Mouse (Mus musculus) hindbrain, embryonic 10.5 days (tissue): ENCODE data around the gene Bag5. TPM values are rescaled to one million over a fixed set of nuclear protein-coding genes. Genes with fewer than 3 reads are reported as not detected.

Experiments used
- DNase-seq: peaks from one replicate; pipeline ENCODE4 v3.0.0-alpha.2; 2017; ENCODE audit warnings: low spot score
- H3K27ac ChIP-seq: fragments of 300-500 bp; sonication (generic); 2 replicates; pipeline ENCODE4 v1.5.1; 2016; ENCODE audit warnings: mild to moderate bottlenecking, moderate library complexity
- H3K27me3 ChIP-seq: fragments of 300-500 bp; sonication (generic); 2 replicates; pipeline ENCODE4 v1.6.1; 2016; ENCODE audit warnings: mild to moderate bottlenecking; ENCODE audit not compliant: poor library complexity, insufficient read depth, severe bottlenecking
- H3K36me3 ChIP-seq: fragments of 300-500 bp; sonication (generic); 2 replicates; pipeline ENCODE4 v1.6.1; 2016; ENCODE audit warnings: mild to moderate bottlenecking, moderate library complexity
- H3K4me1 ChIP-seq: fragments of 300-500 bp; sonication (generic); replicated peaks from 2 replicates; pipeline ENCODE4 v1.6.1; 2016; ENCODE audit warnings: mild to moderate bottlenecking
- H3K4me3 ChIP-seq: fragments of 300-500 bp; sonication (generic); 2 replicates; pipeline ENCODE4 v1.5.1; 2016; ENCODE audit warnings: mild to moderate bottlenecking, moderate library complexity
- H3K9me3 ChIP-seq: fragments of 300-500 bp; sonication (generic); 2 replicates; pipeline ENCODE4 v1.6.1; 2016; ENCODE audit warnings: mild to moderate bottlenecking, moderate library complexity
- WGBS: fragments of 180-500 bp; shearing (Covaris S2); methylation state at CpG from one replicate; pipeline ENCODE4 v1.1.7; 2016; 5-methylcytosine and 5-hydroxymethylcytosine counted together
- polyA plus RNA-seq: library from polyadenylated mRNA; unstranded; fragments of >200 nt; fragmentation: Nextera tagmentation; extraction: Ambion mirVana; gene quantifications from 2 replicates; pipeline ENCODE4 v1.2.1, GENCODE M21; 2016

The Bag5 gene
- polyA plus RNA-seq, 1 experiment from 2014 or later: 53.6 TPM

- no peak for DNase-seq
- Histone ChIP-seq H3K9me3 (no peaks in the 10 kb centered on the region), H3K4me1 (peaks cover 22% of the 10 kb centered on the region), H3K27me3 (no peaks in the 10 kb centered on the region), H3K4me3 (no peak overlapping the region), H3K36me3 (peaks cover 43% of the 10 kb centered on the region), H3K27ac (peak overlapping the region; percentile 4; the same call in 1 of the 2 replicates)
- 78% methylated on average over 15 of the region's 15 CpGs for WGBS
Measured at GRCm38 (mm10) chr12:111705186-111705973, 7.7 kb downstream of the Bag5 start.

- Histone ChIP-seq H3K27me3 (no peaks in the 10 kb centered on the region), H3K27ac (0 out of 2 replicates have a peak overlapping the region, but pooled peaks have one; percentile 23), H3K4me3 (no peak overlapping the region), H3K4me1 (peaks cover 30% of the 10 kb centered on the region), H3K36me3 (peaks cover 36% of the 10 kb centered on the region), H3K9me3 (no peaks in the 10 kb centered on the region)
- DNase-seq: no peak
- 63% methylated on average over 9 of the region's 9 CpGs for WGBS
Measured at GRCm38 (mm10) chr12:111704609-111705008, 8.4 kb downstream of the Bag5 start.

GRCm38 (mm10) chr12:111703301-111703700 lies 9.8 kb downstream of the Bag5 start:
- H3K36me3 ChIP-seq: peaks cover 23% of the 10 kb centered on the region
- no peaks in the 10 kb centered on the region for H3K27me3 ChIP-seq
- H3K4me3 ChIP-seq: no peak overlapping the region
- 91% methylated on average over 3 of the region's 3 CpGs for WGBS
- H3K9me3 ChIP-seq: no peaks in the 10 kb centered on the region
- DNase-seq: no peak
- H3K27ac ChIP-seq: no peak overlapping the region
- H3K4me1 ChIP-seq: peaks cover 36% of the 10 kb centered on the region

- peak overlapping the region; percentile 54; the same call in 1 of the 2 replicates for H3K27ac ChIP-seq
- WGBS: 68% methylated on average over 9 of the region's 9 CpGs
- no peaks in the 10 kb centered on the region for H3K9me3 ChIP-seq
Measured at GRCm38 (mm10) chr12:111700920-111701458, 12.1 kb downstream of the Bag5 start.

GRCm38 (mm10) chr12:111699542-111699941 lies 13.5 kb downstream of the Bag5 start:
- no peaks in the 10 kb centered on the region for H3K9me3 ChIP-seq
- H3K27me3 ChIP-seq: no peaks in the 10 kb centered on the region
- no peaks in the 10 kb centered on the region for H3K36me3 ChIP-seq
- no peak for DNase-seq
- no peak overlapping the region for H3K4me3 ChIP-seq
- WGBS: 88% methylated on average over 4 of the region's 4 CpGs
- H3K4me1 ChIP-seq: peaks cover 55% of the 10 kb centered on the region
- peak overlapping the region; percentile 9 for H3K27ac ChIP-seq

More at GRCm38 (mm10) chr12:111700920-111701458, 12.1 kb downstream of the Bag5 start:
- H3K27me3 ChIP-seq: no peaks in the 10 kb centered on the region
- peaks cover 53% of the 10 kb centered on the region for H3K4me1 ChIP-seq
- DNase-seq: no peak
- peaks cover 2% of the 10 kb centered on the region for H3K36me3 ChIP-seq
- H3K4me3 ChIP-seq: no peak overlapping the region

- Histone ChIP-seq H3K4me3 (no peak overlapping the region), H3K4me1 (peaks cover 63% of the 10 kb centered on the region), H3K27me3 (no peaks in the 10 kb centered on the region), H3K9me3 (no peaks in the 10 kb centered on the region), H3K36me3 (no peaks in the 10 kb centered on the region), H3K27ac (peak overlapping the region; percentile 71)
- 82% methylated on average over 6 of the region's 6 CpGs for WGBS
- no peak for DNase-seq
Measured at GRCm38 (mm10) chr12:111698346-111698913, 14.6 kb downstream of the Bag5 start.

DNA sequence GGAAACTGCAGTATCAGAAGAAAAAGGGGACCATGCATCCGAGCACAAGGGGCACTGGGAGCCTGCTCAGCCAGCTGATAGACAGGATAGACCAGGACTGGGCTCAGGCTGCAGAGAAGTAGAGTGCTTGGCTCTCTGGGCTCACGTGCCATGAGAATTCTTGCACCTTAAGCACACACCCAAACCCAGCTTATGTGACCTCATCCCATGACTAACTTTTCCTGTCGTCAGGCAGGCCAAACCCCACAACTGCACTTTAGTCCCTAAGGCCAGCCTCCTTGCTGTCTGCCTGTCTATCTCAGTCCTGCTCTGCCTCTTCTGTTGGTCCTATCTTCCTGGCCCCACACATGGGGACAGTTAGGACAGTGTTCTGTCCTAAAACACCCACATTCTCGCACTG lies 15.3 kb downstream of the Bag5 start:
- Histone ChIP-seq H3K9me3 (no peaks in the 10 kb centered on the region), H3K4me1 (peaks cover 70% of the 10 kb centered on the region), H3K27me3 (no peaks in the 10 kb centered on the region), H3K4me3 (no peak overlapping the region), H3K36me3 (no peaks in the 10 kb centered on the region), H3K27ac (peak overlapping the region; percentile 71)
- no peak for DNase-seq
- 72% methylated on average over 4 of the region's 4 CpGs for WGBS

GRCm38 (mm10) chr12:111696239-111696638 lies 16.8 kb downstream of the Bag5 start:
- H3K4me3 ChIP-seq: no peak overlapping the region; the same call in 1 of the 2 replicates
- H3K4me1 ChIP-seq: peaks cover 85% of the 10 kb centered on the region
- no peaks in the 10 kb centered on the region for H3K27me3 ChIP-seq
- WGBS: 24% methylated on average over 6 of the region's 6 CpGs
- peak overlapping the region; percentile 98 for H3K27ac ChIP-seq
- no peaks in the 10 kb centered on the region for H3K9me3 ChIP-seq
- no peaks in the 10 kb centered on the region for H3K36me3 ChIP-seq
- DNase-seq: peak; percentile 84

DNA sequence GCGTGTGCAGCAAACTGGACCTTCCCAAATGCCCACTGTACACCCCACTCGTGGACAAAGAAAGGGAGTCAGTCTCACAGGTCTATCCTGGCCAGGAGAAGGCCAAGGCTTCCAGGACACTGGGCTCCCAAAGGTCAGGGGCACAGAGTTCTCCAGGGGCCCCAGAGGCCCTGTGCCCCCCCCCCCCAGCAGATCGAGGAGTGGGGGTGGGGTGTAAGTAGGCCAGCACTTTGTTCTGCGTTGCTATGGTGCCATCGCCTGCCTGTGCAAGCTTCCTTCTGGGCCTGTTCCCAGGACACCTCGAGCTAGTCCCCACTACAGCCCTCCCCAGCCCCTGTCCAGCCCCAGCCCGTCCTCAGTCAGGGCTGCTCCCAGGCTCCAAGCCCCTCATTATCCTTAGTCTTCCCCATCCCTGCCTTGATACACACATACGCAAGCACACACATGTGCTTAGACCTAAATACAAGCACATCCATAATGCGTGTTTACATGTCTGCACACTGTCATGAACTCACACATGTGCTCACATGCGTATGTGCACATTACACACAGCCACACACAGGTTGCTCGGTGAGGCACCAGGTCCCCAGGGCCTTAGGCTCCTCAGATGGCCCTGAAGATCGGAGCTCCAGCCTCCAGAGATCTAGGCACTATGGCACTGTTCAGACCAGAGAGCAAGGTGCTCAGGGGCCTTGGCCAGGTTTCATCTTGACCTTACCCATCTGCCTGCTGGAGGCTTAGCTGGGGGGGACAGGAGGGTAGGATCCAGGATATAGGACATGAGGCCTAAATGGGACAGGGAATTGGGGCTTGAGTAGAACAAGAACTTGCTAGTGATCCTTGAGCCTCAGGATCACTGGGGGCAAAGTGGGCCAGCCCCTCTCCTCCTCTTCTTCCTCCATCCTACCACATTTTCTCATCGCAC lies 17.9 kb downstream of the Bag5 start:
- peak; percentile 77 for DNase-seq
- peaks cover 87% of the 10 kb centered on the region for H3K4me1 ChIP-seq
- H3K9me3 ChIP-seq: no peaks in the 10 kb centered on the region
- H3K4me3 ChIP-seq: peak overlapping the region; percentile 41
- no peaks in the 10 kb centered on the region for H3K36me3 ChIP-seq
- peak overlapping the region; percentile 98 for H3K27ac ChIP-seq
- 37% methylated on average over 13 of the region's 13 CpGs for WGBS
- H3K27me3 ChIP-seq: no peaks in the 10 kb centered on the region

- peak overlapping the region; percentile 98 for H3K27ac ChIP-seq
- H3K4me1 ChIP-seq: peaks cover 89% of the 10 kb centered on the region
- WGBS: 3% methylated on average over 12 of the region's 12 CpGs
- DNase-seq: no peak
- no peaks in the 10 kb centered on the region for H3K9me3 ChIP-seq
- H3K27me3 ChIP-seq: no peaks in the 10 kb centered on the region
- H3K4me3 ChIP-seq: peak overlapping the region; percentile 41
- no peaks in the 10 kb centered on the region for H3K36me3 ChIP-seq
Measured at GRCm38 (mm10) chr12:111694271-111694781, 18.7 kb downstream of the Bag5 start.

- Histone ChIP-seq H3K4me3 (peak overlapping the region; percentile 41), H3K4me1 (peaks cover 94% of the 10 kb centered on the region), H3K36me3 (no peaks in the 10 kb centered on the region), H3K27ac (peak overlapping the region; percentile 98), H3K27me3 (no peaks in the 10 kb centered on the region), H3K9me3 (no peaks in the 10 kb centered on the region)
- WGBS: 11% methylated on average over 18 of the region's 18 CpGs
- peak; percentile 90 for DNase-seq
Measured at GRCm38 (mm10) chr12:111693341-111694270, 19.5 kb downstream of the Bag5 start.
